Mouse (Mus musculus) hindbrain, embryonic 11.5 days (tissue): ENCODE results near the gene Rc3h1. TPM values are rescaled to one million over a fixed set of nuclear protein-coding genes. Genes with fewer than 3 reads are reported as not detected.

Experiments
- ATAC-seq: fragments of 200-750 bp; cut with Nextera tagmentation; 2 replicates; pipeline ENCODE4 v1.8.0; 2017; ENCODE audit warnings: mild to moderate bottlenecking, moderate TSS enrichment, moderate library complexity; ENCODE audit not compliant: low FRiP score
- DNase-seq: peaks from one replicate; pipeline ENCODE4 v3.0.0-alpha.2; 2015; ENCODE audit warnings: low spot score
- H3K27ac ChIP-seq: fragments of 300-500 bp; sonication (generic); 2 replicates; pipeline ENCODE4 v1.5.1; 2014; ENCODE audit warnings: mild to moderate bottlenecking, low read depth, low read length
- H3K27me3 ChIP-seq: fragments of 300-500 bp; sonication (generic); 2 replicates; pipeline ENCODE4 v1.6.1; 2014; ENCODE audit warnings: mild to moderate bottlenecking, low read length, moderate library complexity, mixed read lengths; ENCODE audit not compliant: control insufficient read depth, insufficient read depth
- H3K36me3 ChIP-seq: fragments of 300-500 bp; sonication (generic); 2 replicates; pipeline ENCODE4 v1.6.1; 2014; ENCODE audit warnings: mild to moderate bottlenecking, low read length, moderate library complexity, mixed read lengths; ENCODE audit not compliant: control insufficient read depth, insufficient read depth
- H3K4me1 ChIP-seq: fragments of 300-500 bp; sonication (generic); replicated peaks from 2 replicates; pipeline ENCODE4 v1.6.1; 2014; ENCODE audit warnings: low read length, mixed read lengths; ENCODE audit not compliant: control insufficient read depth, insufficient read depth
- H3K4me2 ChIP-seq: fragments of 300-500 bp; sonication (generic); replicated peaks from 2 replicates; pipeline ENCODE4 v1.6.1; 2014; ENCODE audit warnings: mild to moderate bottlenecking, low read depth, low read length
- H3K4me3 ChIP-seq: fragments of 300-500 bp; sonication (generic); 2 replicates; pipeline ENCODE4 v1.5.1; 2014; ENCODE audit warnings: low read depth, low read length
- H3K9ac ChIP-seq: fragments of 300-500 bp; sonication (generic); 2 replicates; pipeline ENCODE4 v1.6.1; 2014; ENCODE audit warnings: low read depth, low read length
- H3K9me3 ChIP-seq: fragments of 300-500 bp; sonication (generic); 2 replicates; pipeline ENCODE4 v1.6.1; 2016; ENCODE audit warnings: low read length; ENCODE audit not compliant: control insufficient read depth
- WGBS: fragments of 180-500 bp; shearing (Covaris S2); extraction: QIAGEN DNeasy Blood & Tissue Kit; methylation state at CpG from one replicate; pipeline ENCODE4 v1.1.7; 2014; 5-methylcytosine and 5-hydroxymethylcytosine counted together
- polyA plus RNA-seq: library from polyadenylated mRNA; unstranded; fragments of >200 nt; fragmentation: Nextera tagmentation; extraction: Ambion mirVana; gene quantifications from 2 replicates; pipeline ENCODE4 v1.2.1, GENCODE M21; 2014

Rc3h1 gene
- polyA plus RNA-seq, 1 experiment from 2014 or later = 15.4 TPM

DNA sequence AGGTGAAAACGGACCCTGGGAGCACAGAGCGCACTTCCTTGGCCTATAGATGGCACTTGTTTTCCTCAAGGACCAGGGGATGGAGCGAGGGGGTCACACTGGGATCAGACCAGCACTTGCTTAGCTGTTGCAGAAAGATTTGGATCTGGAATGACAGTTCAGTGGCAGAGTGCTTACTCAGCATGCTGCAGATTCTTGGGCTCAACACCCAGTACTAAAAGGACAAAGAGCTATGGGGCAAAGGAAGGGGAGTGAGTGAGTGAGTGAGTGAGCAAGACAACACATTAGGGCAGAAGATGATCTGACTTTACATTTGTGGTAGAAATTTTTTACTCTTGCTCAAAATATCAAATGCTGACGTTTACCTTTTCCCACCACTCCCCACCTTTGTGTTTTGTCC is 98.7 kb downstream of the Rc3h1 start:
- no peak overlapping the region for H3K27ac ChIP-seq
- H3K4me1 ChIP-seq = no peaks in the 10 kb centered on the region
- H3K36me3 ChIP-seq = no peaks in the 10 kb centered on the region
- ATAC-seq = no peak
- no peak overlapping the region for H3K4me2 ChIP-seq
- no peak for DNase-seq
- no peak overlapping the region for H3K9ac ChIP-seq
- H3K4me3 ChIP-seq = no peak overlapping the region
- no peaks in the 10 kb centered on the region for H3K27me3 ChIP-seq
- no peaks in the 10 kb centered on the region for H3K9me3 ChIP-seq
- 76% methylated on average over 4 of the region's 4 CpGs for WGBS

DNA sequence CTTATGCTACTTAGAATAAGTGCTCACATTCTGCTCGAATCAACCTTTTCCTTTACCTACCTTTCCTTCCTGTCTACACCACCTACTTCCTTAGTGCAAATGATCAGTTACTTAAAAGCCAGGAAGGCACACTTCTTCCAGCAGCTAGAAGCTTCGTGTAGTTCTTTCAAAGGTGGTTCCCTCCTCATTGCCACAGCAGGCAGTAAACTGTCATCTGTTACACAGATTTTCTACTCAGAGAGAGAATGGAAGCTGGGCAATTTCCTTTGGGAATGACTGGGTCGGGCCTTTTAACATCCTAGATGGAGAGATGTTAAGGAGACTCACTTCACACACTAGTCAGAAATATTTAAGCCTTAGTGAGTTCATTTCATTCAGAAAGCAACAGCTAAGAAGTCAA is 99.3 kb downstream of the Rc3h1 start:
- H3K36me3 ChIP-seq = no peaks in the 10 kb centered on the region
- ATAC-seq (no peak), DNase-seq (no peak)
- no peaks in the 10 kb centered on the region for H3K4me1 ChIP-seq
- H3K27ac ChIP-seq = no peak overlapping the region
- no peaks in the 10 kb centered on the region for H3K9me3 ChIP-seq
- H3K4me3 ChIP-seq = no peak overlapping the region
- no peaks in the 10 kb centered on the region for H3K27me3 ChIP-seq
- WGBS = 67% methylated on average over 3 of the region's 3 CpGs
- H3K9ac ChIP-seq = no peak overlapping the region
- no peak overlapping the region for H3K4me2 ChIP-seq

DNA sequence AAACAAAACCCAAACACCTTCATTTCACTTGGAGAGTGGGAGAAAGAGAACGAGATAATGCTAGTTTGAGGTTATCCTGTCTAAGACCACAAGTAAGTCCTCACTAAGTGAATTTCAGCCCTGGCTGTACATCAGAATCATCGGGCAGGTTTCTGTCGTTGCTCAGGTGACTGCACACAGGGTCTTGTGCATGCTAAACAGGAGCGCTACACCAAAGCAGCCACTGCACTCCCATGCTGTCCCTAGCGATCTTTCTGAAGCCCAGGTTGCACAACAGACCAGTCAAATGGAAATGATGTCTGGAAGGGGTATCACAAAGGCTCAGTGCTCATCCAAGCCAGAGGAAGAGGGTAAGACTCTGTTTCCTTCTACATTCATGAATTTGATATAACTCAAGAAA is 100.3 kb downstream of the Rc3h1 start:
- no peak overlapping the region for H3K27ac ChIP-seq
- H3K4me3 ChIP-seq = no peak overlapping the region
- H3K36me3 ChIP-seq = no peaks in the 10 kb centered on the region
- H3K4me1 ChIP-seq = no peaks in the 10 kb centered on the region
- no peak overlapping the region for H3K9ac ChIP-seq
- no peaks in the 10 kb centered on the region for H3K27me3 ChIP-seq
- no peaks in the 10 kb centered on the region for H3K9me3 ChIP-seq
- ATAC-seq = no peak
- WGBS = 86% methylated on average over 5 of the region's 5 CpGs
- DNase-seq = no peak
- H3K4me2 ChIP-seq = no peak overlapping the region

DNA sequence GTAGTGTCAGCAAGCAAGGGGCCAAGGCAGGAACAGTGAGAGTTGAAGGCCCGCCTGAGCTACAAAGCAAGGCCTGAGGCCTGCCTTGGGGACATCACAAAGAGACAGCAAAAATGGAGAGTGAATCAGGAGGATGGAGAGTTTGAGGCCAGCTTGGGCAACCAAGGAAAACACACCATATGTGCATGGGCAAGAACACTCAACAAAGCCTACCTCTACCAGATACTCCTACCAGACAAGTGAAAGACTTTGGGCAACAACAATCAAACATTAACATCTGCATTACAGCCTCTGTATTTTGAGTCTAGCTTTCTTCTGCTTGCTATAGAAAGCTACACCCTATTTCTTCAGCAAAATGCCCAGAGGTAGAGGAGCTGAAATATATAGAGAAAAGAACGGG is 101.8 kb downstream of the Rc3h1 start:
- Histone ChIP-seq H3K9ac (no peak overlapping the region), H3K27ac (no peak overlapping the region), H3K4me3 (no peak overlapping the region), H3K4me2 (no peak overlapping the region), H3K9me3 (no peaks in the 10 kb centered on the region), H3K4me1 (no peaks in the 10 kb centered on the region), H3K27me3 (no peaks in the 10 kb centered on the region), H3K36me3 (no peaks in the 10 kb centered on the region)
- no peak for DNase-seq
- no peak for ATAC-seq
- WGBS = 98% methylated on average over 2 of the region's 2 CpGs

DNA sequence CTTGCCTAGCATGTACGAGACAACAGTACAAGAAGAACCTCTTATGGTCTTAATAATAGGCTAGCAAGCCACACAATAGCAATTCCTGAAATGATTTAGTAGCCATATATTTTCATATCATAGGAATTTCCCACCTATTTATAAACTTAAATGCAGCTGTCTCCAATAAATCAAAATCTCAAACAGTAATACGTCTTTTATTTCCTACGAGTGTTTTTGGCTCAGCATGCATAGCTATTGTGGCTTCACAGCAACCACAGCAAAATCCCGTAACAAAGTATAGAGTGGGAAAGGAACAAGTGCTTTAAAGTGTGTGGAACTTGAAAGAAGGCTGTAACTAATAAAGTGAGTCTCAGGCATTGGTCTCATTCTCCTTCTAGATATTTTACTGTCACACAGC is 104.2 kb downstream of the Rc3h1 start:
- Histone ChIP-seq H3K36me3 (no peaks in the 10 kb centered on the region), H3K9me3 (no peaks in the 10 kb centered on the region), H3K4me2 (no peak overlapping the region), H3K27me3 (no peaks in the 10 kb centered on the region), H3K4me3 (no peak overlapping the region), H3K27ac (no peak overlapping the region), H3K4me1 (no peaks in the 10 kb centered on the region), H3K9ac (no peak overlapping the region)
- no peak for ATAC-seq
- 93% methylated on average over 4 of the region's 4 CpGs for WGBS
- no peak for DNase-seq

DNA sequence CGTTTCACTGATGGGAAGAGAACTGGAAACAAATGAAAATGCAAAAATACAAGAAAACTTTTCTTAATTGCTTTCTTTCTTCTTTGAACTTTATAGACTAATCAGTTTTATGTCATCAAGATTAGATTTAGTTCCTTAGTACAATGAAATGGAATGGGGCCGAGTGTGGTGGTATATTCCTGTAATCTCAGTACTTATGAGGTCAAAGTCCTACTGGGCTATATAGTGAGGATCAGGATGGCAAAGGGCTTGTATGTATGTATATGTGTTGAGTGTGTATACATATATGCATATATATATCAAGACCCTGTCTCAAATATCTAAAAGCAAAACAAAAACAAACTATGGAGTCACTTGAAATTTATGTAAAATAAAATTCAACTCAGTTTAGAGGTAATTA is 110.2 kb downstream of the Rc3h1 start:
- WGBS = 93% methylated on average over 2 of the region's 2 CpGs
- ATAC-seq (no peak), DNase-seq (no peak)

DNA sequence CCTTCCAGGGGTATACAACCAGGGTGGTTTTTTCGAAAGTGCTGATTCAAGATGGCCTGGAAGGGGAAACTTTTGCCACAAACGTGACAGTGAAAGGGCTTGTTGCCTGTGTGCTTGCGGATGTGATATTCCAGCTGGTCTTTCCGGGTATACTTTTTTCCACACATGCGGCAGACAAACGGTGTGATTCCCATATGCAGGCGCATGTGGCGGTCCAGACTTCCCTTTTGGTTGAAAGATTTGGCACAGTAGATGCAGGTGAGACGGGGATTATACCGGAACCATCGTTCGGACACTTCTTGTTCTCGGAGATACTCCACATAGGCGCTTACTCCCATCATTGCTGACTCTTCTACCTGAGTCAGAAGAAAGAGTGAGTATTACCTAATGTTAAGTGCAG is 113.8 kb downstream of the Rc3h1 start:
- Histone ChIP-seq H3K9me3 (no peaks in the 10 kb centered on the region), H3K4me3 (no peak overlapping the region), H3K27me3 (no peaks in the 10 kb centered on the region), H3K36me3 (0 out of 2 replicates have a peak, but pooled peaks cover 3% of the 10 kb centered on the region), H3K9ac (no peak overlapping the region), H3K4me1 (no peaks in the 10 kb centered on the region), H3K4me2 (no peak overlapping the region), H3K27ac (no peak overlapping the region)
- 95% methylated on average over 14 of the region's 14 CpGs for WGBS
- no peak for DNase-seq
- ATAC-seq = no peak

More for the DNA sequence above, 110.2 kb downstream of the Rc3h1 start:
- Histone ChIP-seq H3K4me2 (no peak overlapping the region), H3K9me3 (no peaks in the 10 kb centered on the region), H3K27me3 (no peaks in the 10 kb centered on the region), H3K36me3 (0 out of 2 replicates have a peak, but pooled peaks cover 3% of the 10 kb centered on the region), H3K4me1 (no peaks in the 10 kb centered on the region), H3K9ac (no peak overlapping the region), H3K27ac (no peak overlapping the region), H3K4me3 (no peak overlapping the region)

Other genes starting within 250 kb of the Rc3h1 start
- gene Rabgap1l, start 113.2 kb upstream of the Rc3h1 start, polyA plus RNA-seq = 15.8 and 20.0 TPM in 2 replicates
- 1.7 and 2.0 TPM in 2 replicates for gene Serpinc1, start 72.2 kb downstream of the Rc3h1 start, polyA plus RNA-seq
- gene Zbtb37, start 128.4 kb downstream of the Rc3h1 start, polyA plus RNA-seq = 8.6 and 15.1 TPM in 2 replicates
- 43.2 and 51.5 TPM in 2 replicates for gene Dars2, start 164.2 kb downstream of the Rc3h1 start, polyA plus RNA-seq
- 36.5 and 38.8 TPM in 2 replicates for gene Cenpl, start 164.3 kb downstream of the Rc3h1 start, polyA plus RNA-seq
- 22.5 and 24.2 TPM in 2 replicates for gene Klhl20, start 225.1 kb downstream of the Rc3h1 start, polyA plus RNA-seq
- 4.6 and 5.9 TPM in 2 replicates for gene Ankrd45, start 236.3 kb downstream of the Rc3h1 start, polyA plus RNA-seq